Mouse (Mus musculus) bone marrow macrophage, adult 2 months (primary cell): ENCODE measurements around the gene Slc4a5.

Experiments
- CTCF ChIP-seq: IDR thresholded peaks from 2 replicates; pipeline ENCODE4 v1.5.1; 2012; ENCODE audit warnings: low read depth, mild to moderate bottlenecking, low read length, moderate library complexity
- POLR2A ChIP-seq: IDR thresholded peaks from 2 replicates; pipeline ENCODE4 v1.6.1; 2012; ENCODE audit warnings: mild to moderate bottlenecking, low read depth, low read length, borderline replicate concordance

DNA sequence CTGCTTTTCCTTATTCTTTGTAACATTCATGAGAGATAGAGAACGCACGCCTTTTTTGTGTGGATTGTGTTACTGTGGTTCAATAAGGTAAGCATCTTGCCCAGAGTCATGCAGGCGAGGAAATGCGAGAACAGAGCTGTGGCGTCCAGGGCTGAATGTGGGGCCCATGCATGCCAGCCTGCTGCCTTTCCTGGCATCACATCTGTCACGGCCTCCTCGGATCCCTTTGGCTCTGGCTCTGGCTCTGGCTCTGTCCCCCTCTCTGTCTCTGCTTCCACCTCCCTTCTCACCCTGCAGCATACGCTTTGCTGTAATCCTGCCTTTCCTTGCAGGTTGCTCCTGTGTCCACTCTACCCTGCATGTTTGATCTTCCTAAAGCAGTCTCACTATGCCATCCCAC is 43.6 kb upstream of the Slc4a5 start:
- no peak for TF ChIP-seq POLR2A
- no peak for TF ChIP-seq CTCF
